Mouse (Mus musculus) neural tube, embryonic 13.5 days (tissue): ENCODE measurements around the gene Ifng. TPM values are rescaled to one million over a fixed set of nuclear protein-coding genes. Genes with fewer than 3 reads are reported as not detected.

Source experiments
- ATAC-seq: fragments of 200-750 bp; cut with Nextera tagmentation; 2 replicates; pipeline ENCODE4 v1.8.0; 2017; ENCODE audit warnings: low read depth, mild to moderate bottlenecking, moderate TSS enrichment, moderate library complexity
- H3K27ac ChIP-seq: fragments of 300-500 bp; sonication (generic); replicated peaks from 2 replicates; pipeline ENCODE4 v1.5.1; 2015; ENCODE audit warnings: moderate library complexity, mild to moderate bottlenecking, inconsistent platforms
- H3K27me3 ChIP-seq: fragments of 300-500 bp; sonication (generic); 2 replicates; pipeline ENCODE4 v1.6.1; 2015; ENCODE audit warnings: mild to moderate bottlenecking, inconsistent platforms
- H3K36me3 ChIP-seq: fragments of 300-500 bp; sonication (generic); 2 replicates; pipeline ENCODE4 v1.6.1; 2015; ENCODE audit warnings: mild to moderate bottlenecking, inconsistent platforms
- H3K4me1 ChIP-seq: fragments of 300-500 bp; sonication (generic); replicated peaks from 2 replicates; pipeline ENCODE4 v1.6.1; 2015; ENCODE audit warnings: inconsistent platforms
- H3K4me2 ChIP-seq: fragments of 300-500 bp; sonication (generic); 2 replicates; pipeline ENCODE4 v1.6.1; 2015; ENCODE audit warnings: inconsistent platforms, mild to moderate bottlenecking, moderate library complexity
- H3K4me3 ChIP-seq: fragments of 300-500 bp; sonication (generic); 2 replicates; pipeline ENCODE4 v1.5.1; 2015; ENCODE audit warnings: mild to moderate bottlenecking, inconsistent platforms
- H3K9ac ChIP-seq: fragments of 300-500 bp; sonication (generic); 2 replicates; pipeline ENCODE4 v1.6.1; 2015; ENCODE audit warnings: moderate library complexity, mild to moderate bottlenecking, inconsistent platforms
- H3K9me3 ChIP-seq: fragments of 300-500 bp; sonication (generic); 2 replicates; pipeline ENCODE4 v1.6.1; 2016; ENCODE audit warnings: inconsistent platforms
- WGBS: fragments of 180-500 bp; shearing (Covaris S2); methylation state at CpG from one replicate; pipeline ENCODE4 v1.1.7; 2015; 5-methylcytosine and 5-hydroxymethylcytosine counted together
- polyA plus RNA-seq: library from polyadenylated mRNA; unstranded; fragments of >200 nt; fragmentation: Nextera tagmentation; extraction: Ambion mirVana; gene quantifications from 2 replicates; pipeline ENCODE4 v1.2.1, GENCODE M21; 2015

Gene Ifng
- polyA plus RNA-seq, 1 experiment from 2014 or later: not detected

- Histone ChIP-seq H3K36me3 (no peaks in the 10 kb centered on the region), H3K9ac (no peak overlapping the region), H3K9me3 (no peaks in the 10 kb centered on the region), H3K4me1 (no peaks in the 10 kb centered on the region), H3K4me2 (no peak overlapping the region), H3K27me3 (no peaks in the 10 kb centered on the region), H3K4me3 (no peak overlapping the region), H3K27ac (no peak overlapping the region)
- WGBS: 72% methylated on average over 1 of the region's 1 CpGs
- ATAC-seq: no peak
These were observed 54.5 kb downstream of the Ifng start for GRCm38 (mm10) chr10:118495362-118495761.

Other genes with a start within 250 kb of the Ifng start
- not detected in 2 replicates for gene Il22, start 236.1 kb upstream of the Ifng start, polyA plus RNA-seq
- 0.26 and 0.35 TPM in 2 replicates for gene Gm32717, start 200.3 kb upstream of the Ifng start, polyA plus RNA-seq
- 0.26 and 0.35 TPM in 2 replicates for gene Gm32802, start 182.4 kb upstream of the Ifng start, polyA plus RNA-seq
- gene Iltifb, start 146.0 kb upstream of the Ifng start, polyA plus RNA-seq: not detected in 2 replicates
- gene Gm9040, start 114.1 kb upstream of the Ifng start, polyA plus RNA-seq: not detected in 2 replicates
- gene Gm9044, start 108.6 kb upstream of the Ifng start, polyA plus RNA-seq: not detected in 2 replicates
- gene Gm9045, start 103.2 kb upstream of the Ifng start, polyA plus RNA-seq: not detected in 2 replicates
- gene Gm9046, start 97.8 kb upstream of the Ifng start, polyA plus RNA-seq: not detected in 2 replicates
- not detected in 2 replicates for gene Gm9048, start 92.4 kb upstream of the Ifng start, polyA plus RNA-seq
- not detected in 2 replicates for gene Gm9049, start 86.9 kb upstream of the Ifng start, polyA plus RNA-seq